Mouse (Mus musculus) forebrain, embryonic 11.5 days (tissue): ENCODE data around the gene Ppm1b. TPM values are rescaled to one million over a fixed set of nuclear protein-coding genes. Genes with fewer than 3 reads are reported as not detected.

Source experiments
- ATAC-seq: fragments of 200-750 bp; cut with Nextera tagmentation; replicated peaks from 2 replicates; pipeline ENCODE4 v1.8.0; 2017; ENCODE audit warnings: moderate TSS enrichment; ENCODE audit not compliant: low FRiP score
- DNase-seq: peaks from one replicate; pipeline ENCODE4 v3.0.0-alpha.2; 2017; ENCODE audit warnings: low spot score
- H3K27ac ChIP-seq: fragments of 300-500 bp; sonication (generic); 2 replicates; pipeline ENCODE4 v1.5.1; 2014; ENCODE audit warnings: low read depth, low read length
- H3K27me3 ChIP-seq: fragments of 300-500 bp; sonication (generic); 2 replicates; pipeline ENCODE4 v1.6.1; 2014; ENCODE audit warnings: mild to moderate bottlenecking, low read length, mixed read lengths; ENCODE audit not compliant: control insufficient read depth, insufficient read depth
- H3K36me3 ChIP-seq: fragments of 300-500 bp; sonication (generic); 2 replicates; pipeline ENCODE4 v1.6.1; 2014; ENCODE audit warnings: mild to moderate bottlenecking, low read length, moderate library complexity, mixed read lengths; ENCODE audit not compliant: control insufficient read depth, insufficient read depth
- H3K4me1 ChIP-seq: fragments of 300-500 bp; sonication (generic); replicated peaks from 2 replicates; pipeline ENCODE4 v1.6.1; 2014; ENCODE audit warnings: low read length, mixed read lengths; ENCODE audit not compliant: control insufficient read depth, insufficient read depth
- H3K4me2 ChIP-seq: fragments of 300-500 bp; sonication (generic); 2 replicates; pipeline ENCODE4 v1.6.1; 2014; ENCODE audit warnings: low read depth, mild to moderate bottlenecking, low read length, moderate library complexity, mixed read lengths; ENCODE audit not compliant: severe bottlenecking
- H3K4me3 ChIP-seq: fragments of 300-500 bp; sonication (generic); 2 replicates; pipeline ENCODE4 v1.5.1; 2014; ENCODE audit warnings: low read depth, low read length
- H3K9ac ChIP-seq: fragments of 300-500 bp; sonication (generic); 2 replicates; pipeline ENCODE4 v1.6.1; 2014; ENCODE audit warnings: low read length
- H3K9me3 ChIP-seq: fragments of 300-500 bp; sonication (generic); 2 replicates; pipeline ENCODE4 v1.6.1; 2016; ENCODE audit warnings: low read length, mixed read lengths; ENCODE audit not compliant: control insufficient read depth
- WGBS: fragments of 180-500 bp; shearing (Covaris S2); extraction: QIAGEN DNeasy Blood & Tissue Kit; methylation state at CpG from one replicate; pipeline ENCODE4 v1.1.7; 2014; 5-methylcytosine and 5-hydroxymethylcytosine counted together
- polyA plus RNA-seq: library from polyadenylated mRNA; unstranded; fragments of >200 nt; fragmentation: Nextera tagmentation; extraction: Ambion mirVana; gene quantifications from 2 replicates; pipeline ENCODE4 v1.2.1, GENCODE M21; 2014

The Ppm1b gene
- polyA plus RNA-seq, 1 experiment from 2014 or later, result 94.7 TPM

DNA sequence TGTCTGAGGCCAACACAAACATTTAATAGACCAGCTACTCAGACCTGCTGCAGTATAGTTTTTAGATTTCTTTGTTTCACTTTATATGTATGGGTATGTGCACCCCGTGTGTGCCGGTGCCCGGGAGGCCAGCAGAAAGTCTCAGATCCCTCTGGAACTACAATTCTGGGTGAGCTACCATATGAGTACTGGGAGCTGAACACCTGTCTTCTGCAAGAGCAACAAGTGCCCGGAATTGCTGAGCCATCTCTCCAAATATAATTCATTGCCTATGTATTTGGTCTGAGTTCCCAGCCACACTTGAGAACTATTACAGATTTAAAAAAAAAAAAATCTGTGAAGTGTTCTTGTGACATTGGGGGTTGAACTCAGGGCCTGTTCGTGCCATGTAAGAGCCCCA, 19.7 kb upstream of the Ppm1b start:
- H3K9ac ChIP-seq, result no peak overlapping the region
- 83% methylated on average over 5 of the region's 5 CpGs for WGBS
- H3K4me1 ChIP-seq, result no peaks in the 10 kb centered on the region
- ATAC-seq (no peak), DNase-seq (no peak)
- H3K27ac ChIP-seq, result no peak overlapping the region
- H3K4me2 ChIP-seq, result no peak overlapping the region
- no peaks in the 10 kb centered on the region for H3K9me3 ChIP-seq
- no peaks in the 10 kb centered on the region for H3K36me3 ChIP-seq
- no peaks in the 10 kb centered on the region for H3K27me3 ChIP-seq
- no peak overlapping the region for H3K4me3 ChIP-seq

DNA sequence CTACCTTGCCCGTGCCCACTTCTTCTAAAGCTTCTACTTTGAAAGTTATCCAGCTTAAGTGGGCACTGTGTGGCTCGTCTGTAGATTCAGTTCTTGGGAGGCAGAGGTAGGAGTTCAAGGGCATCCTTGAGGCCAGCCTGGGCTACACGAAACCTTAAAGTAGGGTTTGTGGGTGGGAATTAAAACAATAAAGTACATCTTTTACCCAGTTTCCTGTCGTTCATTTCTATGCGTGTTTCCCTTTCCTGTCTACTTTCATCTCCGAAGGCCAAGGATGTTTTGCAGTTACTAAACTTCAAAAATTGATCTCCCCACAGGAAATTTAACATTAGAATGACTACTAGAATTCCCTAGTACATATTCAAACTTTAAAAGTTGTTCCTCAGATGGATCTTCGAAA, 19.3 kb upstream of the Ppm1b start:
- Histone ChIP-seq H3K4me1 (no peaks in the 10 kb centered on the region), H3K36me3 (no peaks in the 10 kb centered on the region), H3K9ac (no peak overlapping the region), H3K9me3 (no peaks in the 10 kb centered on the region), H3K27me3 (no peaks in the 10 kb centered on the region), H3K4me3 (no peak overlapping the region), H3K4me2 (no peak overlapping the region), H3K27ac (no peak overlapping the region)
- 93% methylated on average over 7 of the region's 7 CpGs for whole genome bisulfite sequencing
- DNase-seq (no peak), ATAC-seq (no peak)

DNA sequence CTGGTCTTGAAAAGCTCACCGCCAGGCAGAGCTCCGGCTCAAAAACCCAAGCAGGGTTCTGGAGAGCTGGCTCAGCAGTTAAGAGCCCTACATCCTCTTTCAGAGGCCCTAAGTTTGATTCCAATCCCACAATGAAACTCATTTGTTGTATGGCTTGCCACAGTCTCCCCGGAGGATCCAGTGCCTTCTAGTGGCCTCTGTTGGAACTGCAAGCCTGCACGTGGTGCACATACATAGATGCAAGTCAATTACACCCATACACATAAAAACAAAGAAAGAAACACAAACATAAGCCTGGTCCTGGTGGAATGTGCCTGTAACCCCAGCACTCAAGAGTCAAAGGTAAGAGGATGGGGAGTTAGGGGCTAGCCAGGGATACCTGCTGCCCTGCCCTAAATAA, 18.3 kb upstream of the Ppm1b start:
- 90% methylated on average over 4 of the region's 4 CpGs for WGBS
- ATAC-seq (no peak), DNase-seq (no peak)

DNA sequence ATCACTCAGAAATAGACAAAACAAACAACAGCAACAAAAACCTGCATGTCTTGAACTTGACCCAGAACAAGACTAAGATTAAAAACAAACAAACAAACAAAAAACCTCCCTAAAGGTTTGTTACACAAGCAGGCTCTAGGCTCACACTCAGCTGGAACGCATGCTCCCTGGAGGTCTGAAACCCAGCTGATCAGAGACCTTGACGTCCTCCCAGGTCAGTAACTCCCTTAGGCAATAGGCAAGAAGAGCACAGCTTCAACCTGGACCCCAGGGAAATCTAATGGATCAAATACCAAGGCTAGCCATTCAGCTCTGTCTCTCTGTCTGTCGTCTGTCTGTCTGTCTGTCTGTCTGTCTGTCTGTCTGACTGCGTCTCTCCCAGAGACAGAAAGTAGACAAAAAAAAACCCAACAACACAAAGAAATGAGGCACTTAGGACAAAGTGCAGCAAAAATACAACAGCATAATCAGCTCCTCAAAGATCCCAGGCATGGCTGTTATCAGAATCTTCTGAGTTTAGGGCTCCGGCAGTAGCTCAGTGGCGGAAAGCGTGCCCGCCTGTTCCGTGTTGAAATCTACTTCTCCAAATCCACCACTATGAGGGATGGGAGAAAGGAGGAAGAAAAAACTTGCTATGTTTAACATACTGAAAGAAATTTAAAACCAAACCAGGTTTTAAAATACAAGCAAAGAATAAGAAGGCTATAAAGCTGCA, 16.4 kb upstream of the Ppm1b start:
- Histone ChIP-seq H3K27ac (no peak overlapping the region), H3K27me3 (no peaks in the 10 kb centered on the region), H3K9ac (no peak overlapping the region), H3K4me1 (no peaks in the 10 kb centered on the region), H3K4me3 (no peak overlapping the region), H3K36me3 (no peaks in the 10 kb centered on the region), H3K4me2 (no peak overlapping the region), H3K9me3 (no peaks in the 10 kb centered on the region)
- WGBS, result 82% methylated on average over 9 of the region's 9 CpGs
- ATAC-seq (no peak), DNase-seq (no peak)

More for the DNA sequence above, 18.3 kb upstream of the Ppm1b start:
- Histone ChIP-seq H3K9ac (no peak overlapping the region), H3K27ac (no peak overlapping the region), H3K4me2 (no peak overlapping the region), H3K4me1 (no peaks in the 10 kb centered on the region), H3K27me3 (no peaks in the 10 kb centered on the region), H3K4me3 (no peak overlapping the region), H3K9me3 (no peaks in the 10 kb centered on the region), H3K36me3 (no peaks in the 10 kb centered on the region)

DNA sequence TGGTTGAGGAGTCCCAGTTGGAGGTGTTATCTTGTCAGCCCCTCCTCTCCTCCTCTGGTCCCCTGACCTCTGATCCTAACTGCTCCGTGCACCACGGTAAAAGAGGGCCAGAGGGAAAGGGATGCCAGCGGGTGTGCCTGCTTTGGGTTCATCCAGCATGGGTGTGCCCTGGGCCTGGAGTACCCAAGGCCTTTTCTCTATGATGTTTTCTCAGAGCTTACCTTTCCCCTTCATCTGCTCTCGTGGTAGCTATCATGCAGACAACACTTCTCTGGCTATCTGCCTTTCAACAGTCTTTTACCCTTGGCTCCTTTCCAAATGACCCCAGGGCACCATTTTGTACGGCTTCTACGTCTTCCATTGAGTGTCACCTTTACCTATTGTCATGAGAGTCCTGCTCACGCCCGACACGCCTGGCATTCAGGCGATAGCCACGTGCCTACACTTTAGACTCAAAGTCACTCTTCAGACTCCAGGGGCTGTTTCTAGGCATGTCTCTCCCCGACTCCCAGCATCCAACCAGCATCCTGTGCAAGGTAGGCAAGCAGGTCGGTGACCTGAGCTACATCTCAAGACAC, 15.2 kb upstream of the Ppm1b start:
- no peak for DNase-seq
- no peak for ATAC-seq
- WGBS, result 89% methylated on average over 12 of the region's 13 CpGs

DNA sequence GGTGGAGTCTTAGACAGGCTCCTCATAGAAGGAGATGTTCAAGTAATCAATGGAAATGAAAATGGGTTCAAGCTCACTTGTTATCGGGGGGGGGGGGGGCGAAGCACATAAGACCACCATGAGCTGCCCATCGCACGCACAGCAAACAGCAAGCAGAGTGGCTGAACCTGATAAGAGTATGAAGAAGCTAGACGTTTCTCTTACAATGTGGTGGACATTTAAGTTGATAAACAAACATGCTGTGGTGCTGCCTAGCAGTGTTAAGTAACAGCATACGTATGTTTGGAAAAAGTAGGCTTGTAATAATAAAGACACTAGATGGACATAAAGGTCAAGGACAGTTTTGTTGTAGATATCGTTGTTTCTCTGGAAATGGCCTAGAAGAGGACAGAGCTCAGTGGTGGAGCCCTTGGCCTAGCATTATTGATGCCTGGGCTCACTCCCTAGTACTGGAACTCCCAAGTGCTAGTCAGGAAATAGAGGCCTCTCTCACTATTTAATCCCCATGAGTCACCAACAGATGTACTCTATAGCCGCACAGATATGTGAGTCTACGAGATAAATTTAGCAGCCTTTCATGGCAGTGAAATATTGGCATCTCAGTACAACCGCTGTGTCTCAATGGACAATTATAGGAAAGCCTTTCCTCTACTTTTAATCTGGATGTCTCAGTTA, 14.0 kb upstream of the Ppm1b start:
- Histone ChIP-seq H3K36me3 (no peaks in the 10 kb centered on the region), H3K4me3 (no peak overlapping the region), H3K9me3 (no peaks in the 10 kb centered on the region), H3K27ac (no peak overlapping the region), H3K4me1 (no peaks in the 10 kb centered on the region), H3K9ac (no peak overlapping the region), H3K4me2 (no peak overlapping the region), H3K27me3 (no peaks in the 10 kb centered on the region)
- ATAC-seq (no peak), DNase-seq (no peak)
- 93% methylated on average over 10 of the region's 10 CpGs for WGBS

More for the DNA sequence above, 15.2 kb upstream of the Ppm1b start:
- Histone ChIP-seq H3K4me3 (no peak overlapping the region), H3K4me1 (no peaks in the 10 kb centered on the region), H3K36me3 (no peaks in the 10 kb centered on the region), H3K27me3 (no peaks in the 10 kb centered on the region), H3K9me3 (no peaks in the 10 kb centered on the region), H3K4me2 (no peak overlapping the region), H3K9ac (no peak overlapping the region), H3K27ac (no peak overlapping the region)

DNA sequence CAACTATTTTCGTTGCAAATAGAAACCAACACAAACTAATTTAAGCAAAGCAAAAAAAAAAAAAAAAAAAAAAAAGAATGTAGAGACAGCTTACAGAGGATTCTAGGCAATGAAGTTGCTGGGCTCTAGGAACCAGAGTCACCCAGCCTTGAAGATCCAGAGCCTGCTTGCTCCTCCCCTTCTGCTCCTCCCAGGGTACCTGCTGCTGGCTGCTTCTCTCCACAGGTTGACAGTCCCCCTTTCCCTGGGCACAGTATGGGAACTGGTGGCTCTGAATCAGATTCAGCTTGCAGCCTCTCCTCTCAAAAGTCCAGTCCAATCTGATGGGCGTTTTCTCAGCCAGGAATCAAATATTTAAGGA, 13.5 kb upstream of the Ppm1b start:
- 66% methylated on average over 2 of the region's 2 CpGs for WGBS
- no peak for DNase-seq
- Histone ChIP-seq H3K4me2 (no peak overlapping the region), H3K4me1 (no peaks in the 10 kb centered on the region), H3K27me3 (no peaks in the 10 kb centered on the region), H3K27ac (no peak overlapping the region), H3K36me3 (no peaks in the 10 kb centered on the region), H3K9me3 (no peaks in the 10 kb centered on the region), H3K9ac (no peak overlapping the region), H3K4me3 (no peak overlapping the region)
- ATAC-seq, result no peak

DNA sequence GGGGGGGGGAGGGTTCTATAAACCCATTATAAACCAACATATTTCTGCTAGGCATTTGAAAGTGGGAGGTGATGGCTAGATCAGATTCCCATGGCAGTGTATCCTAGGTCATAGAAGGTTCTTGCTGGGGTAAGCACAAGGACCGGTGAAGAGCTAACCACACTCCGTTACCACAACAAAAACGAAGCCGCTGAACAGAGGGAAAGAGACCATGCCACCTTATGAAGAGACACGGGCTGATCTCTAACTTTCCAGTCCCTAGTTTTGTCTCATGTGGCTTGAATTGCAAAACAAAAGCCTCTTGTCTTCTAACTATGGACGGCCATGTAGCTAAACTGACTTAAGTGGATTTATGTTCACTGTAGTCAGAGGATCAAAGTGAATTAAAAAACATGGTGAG, 12.2 kb upstream of the Ppm1b start:
- H3K27ac ChIP-seq, result no peak overlapping the region
- no peak for ATAC-seq
- WGBS, result 90% methylated on average over 6 of the region's 6 CpGs
- H3K4me2 ChIP-seq, result no peak overlapping the region
- no peak overlapping the region for H3K9ac ChIP-seq
- H3K27me3 ChIP-seq, result no peaks in the 10 kb centered on the region
- DNase-seq, result no peak
- H3K4me1 ChIP-seq, result no peaks in the 10 kb centered on the region
- H3K4me3 ChIP-seq, result no peak overlapping the region
- no peaks in the 10 kb centered on the region for H3K9me3 ChIP-seq
- H3K36me3 ChIP-seq, result no peaks in the 10 kb centered on the region
